Mouse (Mus musculus) B cell, adult 2 months (primary cell): ENCODE data around the gene Lyg2.

Experiments used
- DNase-seq, 2 experiments: peaks; one replicate each; pipeline ENCODE4 v3.0.0; 2022

The Lyg2 gene

DNA sequence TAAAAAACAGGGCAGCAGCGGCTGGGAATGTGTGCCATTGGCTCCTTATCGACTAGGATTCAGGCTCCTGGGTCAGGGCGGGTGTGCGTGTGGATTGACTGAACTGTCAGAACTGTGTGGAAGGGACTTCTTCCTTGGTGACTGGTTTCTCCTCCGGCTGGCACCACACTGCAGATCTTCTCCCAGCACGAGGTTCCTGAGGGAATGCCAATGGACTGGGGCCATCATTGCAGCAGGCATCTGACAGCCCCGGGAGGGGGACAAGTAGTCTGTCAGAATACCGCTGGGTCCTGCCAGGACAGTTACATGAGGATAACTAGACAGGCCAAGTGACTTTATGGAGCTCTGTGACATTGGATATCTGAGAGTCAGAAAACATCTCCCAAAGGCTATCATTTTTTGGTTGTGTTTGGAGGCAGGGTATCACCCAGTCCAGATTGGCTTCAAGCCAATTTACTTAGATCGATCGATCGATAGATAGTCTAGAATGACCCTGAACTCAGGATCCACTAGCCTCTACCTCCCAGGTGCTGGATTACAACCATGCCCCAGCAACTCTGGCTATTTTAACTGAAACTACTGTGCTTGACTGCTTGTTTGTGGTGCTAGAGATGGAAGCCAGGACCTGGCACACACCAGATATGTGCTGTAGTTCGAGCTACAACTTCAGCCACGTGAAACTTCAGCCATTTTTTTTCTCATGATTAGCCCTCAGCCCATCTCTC lies 38.4 kb downstream of the Lyg2 start:
- DNase-seq = no peak

DNA sequence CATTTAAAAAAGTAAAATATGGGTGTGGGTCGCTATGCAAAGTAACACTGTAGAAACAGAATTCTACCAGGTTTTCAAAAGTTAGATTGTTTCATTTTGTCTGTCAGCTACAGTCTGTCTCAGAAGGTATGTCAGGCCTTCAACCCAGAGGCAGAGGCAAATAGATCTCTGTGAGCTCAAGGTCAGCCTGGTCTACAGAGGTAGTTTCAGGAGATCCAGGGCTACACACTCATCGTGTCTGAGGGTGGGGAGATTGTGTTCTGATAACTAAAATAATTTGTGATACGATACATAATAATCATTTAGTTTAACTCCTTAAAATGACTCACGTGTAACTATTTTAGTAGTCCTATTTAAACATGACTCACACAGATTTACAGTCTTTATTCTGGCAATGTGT lies 43.1 kb downstream of the Lyg2 start:
- DNase-seq = no peak

DNA sequence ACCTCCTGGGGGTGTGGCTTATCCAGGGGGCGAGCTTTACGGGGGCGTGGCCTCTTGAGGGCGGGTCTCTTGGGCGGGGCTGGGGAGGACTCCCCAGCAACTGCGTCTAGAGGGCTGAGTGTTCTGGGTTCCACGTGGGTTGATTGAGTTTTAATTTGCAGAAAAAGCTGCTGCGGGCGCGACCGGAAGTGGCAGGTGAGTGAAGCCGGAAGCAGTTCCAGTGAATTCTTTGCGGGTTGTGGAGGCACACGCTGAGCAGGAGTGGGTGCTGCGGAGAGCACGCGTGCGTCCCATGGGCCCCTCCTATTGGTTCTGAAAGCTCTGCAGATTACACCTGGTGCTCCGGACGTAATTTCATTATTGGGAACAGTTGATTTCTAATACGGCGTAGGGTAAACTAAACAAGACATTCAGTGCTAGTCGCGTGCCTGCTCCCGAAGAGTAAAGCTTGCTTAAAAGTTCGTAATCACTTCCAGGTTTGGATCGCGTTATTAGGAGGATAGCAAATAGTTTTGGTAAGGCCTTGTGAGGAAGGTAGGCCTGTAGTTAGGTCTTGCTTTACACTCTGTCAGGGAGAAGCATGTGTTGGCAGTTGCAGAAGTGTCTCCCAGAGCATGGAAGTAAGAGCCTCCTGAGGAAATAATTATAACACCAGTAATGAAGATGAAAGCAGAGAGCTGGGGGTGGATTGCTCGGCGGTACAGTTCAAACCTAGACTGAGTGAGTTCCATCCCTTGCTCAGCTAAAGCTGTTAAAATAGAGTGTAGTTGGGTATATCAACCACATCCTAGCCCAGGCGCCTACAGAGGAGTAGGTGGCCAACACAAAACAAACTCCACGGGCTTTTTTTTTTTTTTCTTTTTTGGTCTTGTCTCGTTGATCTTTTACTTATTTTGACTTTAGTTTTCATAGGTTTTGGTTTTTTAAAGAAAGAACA lies 43.9 kb downstream of the Lyg2 start:
- DNase-seq = peak; percentile 84 to 85

DNA sequence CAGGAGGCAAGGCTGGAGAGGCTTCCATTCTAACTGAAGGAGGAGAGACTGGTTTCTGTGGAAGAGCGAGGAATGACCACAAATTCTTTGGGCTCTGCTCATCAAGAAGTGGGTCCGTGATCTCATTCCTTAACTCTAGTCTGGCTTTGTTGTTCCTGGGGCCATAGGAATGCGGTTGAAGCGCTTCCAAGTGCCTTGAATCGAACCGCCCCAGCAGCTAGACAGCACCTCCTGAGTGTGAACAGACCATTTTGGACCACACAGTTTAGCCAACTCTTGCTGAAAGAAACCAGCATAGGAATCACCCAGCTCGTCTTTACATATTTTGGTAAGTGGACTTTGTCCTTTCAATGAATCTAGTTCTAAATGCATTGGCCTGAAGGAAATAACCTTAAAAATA lies 44.6 kb downstream of the Lyg2 start, which contains the start of gene Lipt1:
Lipt1 (plus strand) TSS at position 35 of the 400 bp plus-strand sequence.
- DNase-seq = no peak

DNA sequence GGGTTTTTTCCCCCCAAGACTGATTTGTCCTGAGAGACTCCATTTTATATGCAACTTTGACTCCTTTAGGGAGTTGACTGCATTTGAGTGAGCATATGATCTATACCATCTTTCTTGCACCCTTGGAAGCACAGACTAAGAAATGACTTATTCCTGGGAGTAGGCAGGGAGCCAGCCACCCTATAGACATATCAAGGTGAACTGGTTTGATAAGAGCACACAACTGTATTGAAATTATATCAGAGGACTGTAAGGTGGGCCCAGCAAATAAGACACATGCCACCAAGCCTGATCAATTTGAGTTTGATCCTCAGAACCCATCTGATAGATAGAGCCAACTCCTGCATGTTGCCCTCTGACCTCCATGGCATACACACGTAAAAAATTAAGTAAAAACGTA lies 46.9 kb downstream of the Lyg2 start:
- no peak for DNase-seq

DNA sequence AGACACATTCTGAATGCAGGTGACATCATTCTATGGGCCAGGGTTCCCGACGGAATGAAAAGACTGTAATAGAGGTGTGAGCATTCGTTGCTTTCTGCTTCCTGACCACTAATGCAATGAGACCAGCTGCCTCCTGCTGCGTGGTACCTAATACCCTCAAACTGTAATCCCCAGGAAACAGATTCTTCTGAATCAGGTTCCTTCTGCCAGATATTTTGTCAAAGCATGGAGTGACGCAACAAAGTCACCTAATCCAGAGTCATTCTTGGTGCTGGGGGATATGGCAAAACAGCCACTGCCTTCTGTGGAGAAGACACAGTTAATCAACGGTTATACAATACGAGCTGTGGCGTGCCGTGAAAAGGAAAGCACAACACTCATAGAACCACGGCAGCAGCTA lies 47.7 kb downstream of the Lyg2 start:
- no peak for DNase-seq

DNA sequence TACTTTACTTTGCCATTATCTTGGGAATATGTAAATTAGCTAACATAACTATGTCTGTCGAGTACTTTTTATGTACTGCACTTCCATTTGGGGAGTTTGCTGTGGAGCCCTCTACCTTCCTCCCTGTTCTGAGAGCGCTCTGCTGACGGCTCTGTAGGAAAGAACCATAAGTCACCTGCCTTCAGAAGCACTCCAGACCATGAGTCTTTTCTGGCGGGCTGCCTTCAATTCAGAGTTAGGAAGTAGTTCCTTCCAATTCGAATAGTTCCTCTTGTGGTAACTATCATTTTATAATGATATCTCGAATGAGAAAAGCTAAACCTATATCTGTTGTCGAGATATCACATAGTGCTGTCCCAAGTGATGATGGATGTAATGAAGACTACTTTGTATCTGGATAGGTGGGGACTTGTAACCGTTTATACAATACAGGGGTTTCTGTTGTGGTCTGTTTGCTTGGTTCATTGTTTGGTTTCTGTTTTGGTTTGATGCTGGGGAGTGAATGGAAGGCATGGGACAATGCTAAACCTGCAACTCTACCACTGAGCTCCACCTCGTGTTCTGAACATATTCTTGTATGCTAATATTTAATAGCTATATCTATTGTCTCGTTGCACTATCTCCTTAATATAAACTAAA lies 48.5 kb downstream of the Lyg2 start:
- no peak for DNase-seq

DNA sequence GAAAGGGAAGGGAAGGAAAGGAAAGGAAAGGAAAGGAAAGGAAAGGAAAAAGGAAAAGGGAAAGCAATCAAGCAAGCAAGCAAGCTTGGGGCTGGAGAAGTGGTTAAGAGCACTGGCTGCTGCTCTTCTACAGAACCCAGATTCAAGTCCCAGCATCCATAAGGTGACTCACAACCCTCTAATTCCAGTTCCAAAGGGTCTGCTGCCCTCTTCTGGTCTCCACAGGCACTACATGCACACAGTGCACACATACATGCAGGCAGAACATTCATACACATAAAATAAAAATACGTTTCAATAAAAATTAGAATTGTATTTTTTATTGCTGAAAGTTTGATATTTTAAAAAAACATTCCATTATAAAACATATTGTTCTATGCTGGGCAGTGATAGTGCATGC lies 49.2 kb downstream of the Lyg2 start:
- peak; percentile 67 to 69 for DNase-seq

DNA sequence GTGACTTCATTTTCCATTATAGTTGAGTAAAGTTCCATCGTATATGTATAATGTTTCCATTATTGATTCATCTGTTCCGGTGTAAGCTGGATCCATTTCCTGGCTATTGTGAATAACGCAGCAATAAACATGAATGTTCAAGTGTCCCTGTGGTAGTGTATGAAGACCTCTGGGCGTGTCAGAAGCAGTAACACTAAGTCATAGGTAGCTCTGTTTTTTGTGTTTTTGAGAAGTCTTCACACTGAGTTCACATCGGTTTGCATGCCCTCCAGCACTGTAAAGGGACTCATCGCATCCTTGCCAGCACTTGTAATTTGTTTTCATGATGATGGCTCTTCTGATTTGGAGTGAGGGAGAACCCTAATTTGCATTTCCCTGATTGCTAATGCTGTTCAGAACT lies 50.0 kb downstream of the Lyg2 start, which contains the start of gene Tsga10:
Tsga10 (minus strand) TSS at position 144 of the 400 bp plus-strand sequence.
- DNase-seq = no peak

DNA sequence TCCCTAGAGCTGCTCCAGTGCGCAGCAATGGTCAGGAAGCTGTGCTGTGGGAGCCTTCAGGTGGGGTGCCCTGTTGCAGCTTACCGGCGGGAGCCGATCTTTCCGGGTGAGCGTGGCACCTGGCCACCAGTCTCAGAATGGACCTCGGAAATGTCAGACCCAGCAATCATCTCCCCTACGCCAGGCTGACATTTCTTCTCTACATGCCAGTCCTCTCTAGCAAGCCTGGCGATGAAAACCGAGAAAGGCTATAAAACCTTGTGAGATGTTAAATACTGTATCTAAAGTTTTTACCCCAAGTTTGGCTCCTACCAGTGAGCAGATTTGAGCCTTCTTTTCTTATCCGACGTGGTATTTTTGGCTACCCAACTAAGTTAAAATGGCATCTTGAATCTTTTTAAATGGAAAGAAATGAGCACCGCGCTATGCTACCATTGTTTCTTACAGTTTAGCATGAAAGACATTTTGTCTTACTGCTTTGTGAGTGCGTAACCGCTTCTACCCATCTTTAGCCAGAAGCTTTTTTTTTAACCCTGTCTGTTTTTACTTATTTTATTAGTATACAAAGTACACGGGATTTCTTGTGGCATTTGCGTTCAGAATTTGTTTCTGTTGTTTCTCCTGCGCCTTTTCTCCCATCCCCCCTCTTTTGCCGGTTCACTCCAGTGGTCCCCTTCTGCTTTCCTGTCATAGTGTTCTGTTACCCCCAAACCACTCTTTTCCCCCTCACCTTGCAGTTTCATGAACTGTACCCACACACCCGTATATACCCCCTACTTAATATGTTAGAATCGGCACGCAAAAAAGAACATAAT lies 50.7 kb downstream of the Lyg2 start:
- DNase-seq = no peak

DNA sequence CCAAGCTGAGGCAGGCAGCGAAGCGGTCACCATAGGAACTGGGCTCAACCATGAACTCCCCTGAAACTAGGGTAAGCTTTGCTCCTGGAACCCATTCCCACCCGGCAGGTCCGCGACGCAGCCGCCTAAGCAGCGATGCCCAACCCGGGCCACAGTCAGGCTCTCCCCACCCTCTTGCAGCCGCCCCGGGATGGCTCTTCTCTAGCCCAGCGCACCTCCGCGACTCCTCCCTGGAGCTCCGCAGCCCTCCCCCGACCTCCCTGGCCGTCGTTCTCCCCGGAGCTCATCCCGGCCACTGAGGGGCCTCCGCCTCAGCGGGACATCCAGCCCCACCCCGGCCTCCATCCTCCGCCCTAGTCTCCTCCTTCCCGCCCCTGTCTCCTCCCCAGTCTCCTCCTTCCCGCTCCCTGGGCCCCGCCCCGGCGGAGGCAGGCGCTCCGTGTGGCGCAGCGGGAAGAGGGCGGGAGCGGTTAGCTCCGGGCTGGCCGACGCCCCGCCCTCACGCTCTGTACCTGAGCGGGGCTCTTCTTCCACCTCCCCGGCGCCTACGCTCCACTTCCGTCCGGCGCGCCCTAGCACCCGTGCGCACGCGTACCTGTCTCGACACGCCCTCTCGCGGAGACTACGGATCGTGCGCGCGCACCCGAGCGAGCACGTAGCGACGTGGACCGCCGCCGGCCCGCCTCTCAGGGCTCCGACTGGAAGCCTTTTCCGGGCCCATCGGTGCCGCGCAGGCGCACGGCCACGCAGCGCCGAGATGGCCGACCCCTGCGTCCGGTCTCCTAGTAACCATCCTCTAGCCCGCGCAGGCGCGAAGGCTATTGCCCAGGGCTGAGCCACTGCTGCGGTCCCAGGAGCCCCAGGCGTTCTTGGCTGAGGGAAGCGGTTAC lies 51.5 kb downstream of the Lyg2 start:
- peak; percentile 98 to 99 for DNase-seq
